Mouse (Mus musculus) lung, postnatal 10 days (tissue): ENCODE measurements around the gene Msl1.
A peak's percentile ranks its signal among the peaks of the same experiment; 100 is the strongest.

ENCODE experiments used
- DNase-seq: peaks from one replicate; pipeline ENCODE4 v3.0.0; 2021

Msl1 gene

GRCm38 (mm10) chr11:98777888-98778287, 17.4 kb upstream of the Msl1 start:
- no peak for DNase-seq

GRCm38 (mm10) chr11:98781851-98782512, 13.3 kb upstream of the Msl1 start:
- DNase-seq, result peak; percentile 88

DNA sequence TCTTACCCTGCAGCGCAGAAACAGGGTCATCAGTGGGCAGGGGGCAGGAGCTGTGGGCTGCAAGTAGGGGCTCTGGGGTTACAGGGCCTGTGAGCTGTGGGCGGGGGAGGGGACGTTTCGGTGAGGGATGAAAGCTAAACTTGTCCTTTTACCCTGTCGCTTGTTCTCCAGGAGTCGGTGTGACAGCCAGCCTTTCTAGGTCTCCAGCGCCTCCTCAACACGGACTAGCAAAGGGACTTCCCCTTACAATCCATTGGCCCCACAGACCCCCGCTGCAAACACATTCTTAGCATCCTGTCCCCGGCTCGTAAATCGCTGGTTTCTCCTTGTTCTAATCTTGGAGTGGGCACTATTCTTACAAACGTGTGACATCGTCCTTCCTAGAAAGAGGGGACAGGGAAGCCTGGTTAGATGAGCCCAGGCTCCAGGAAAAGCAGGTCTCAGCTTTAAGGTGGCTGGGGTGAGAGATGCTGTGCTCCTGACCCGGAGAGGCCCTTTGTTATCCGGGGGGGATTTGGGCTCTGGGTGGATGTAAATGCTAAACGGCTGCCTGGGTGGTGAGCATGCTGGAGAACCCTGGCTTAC, 12.6 kb upstream of the Msl1 start:
- peak; percentile 76 for DNase-seq

DNA sequence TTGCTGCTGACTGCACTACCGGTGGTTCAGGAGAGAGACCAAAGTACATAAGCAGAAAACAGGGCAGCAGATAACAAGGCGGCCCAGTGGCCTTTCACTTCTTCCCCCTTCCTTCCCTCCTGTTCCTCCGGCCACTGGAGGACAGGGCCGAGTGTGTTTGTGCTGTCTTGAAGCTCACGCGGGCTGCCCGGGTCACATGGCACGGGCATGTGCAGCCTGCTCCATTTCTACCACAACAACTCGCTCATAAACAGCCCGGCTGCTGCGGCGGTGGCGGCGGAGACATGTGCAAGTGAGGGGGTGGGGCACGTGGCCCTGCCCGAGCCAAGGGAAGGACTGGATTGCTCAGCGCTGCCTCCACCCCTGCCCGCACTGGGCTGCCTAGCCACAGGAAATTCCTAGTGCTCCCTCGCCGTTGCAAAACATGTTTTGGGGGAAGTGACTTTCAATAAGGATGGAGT, 12.1 kb upstream of the Msl1 start:
- peak; percentile 98 for DNase-seq

GRCm38 (mm10) chr11:98784139-98784538, 11.2 kb upstream of the Msl1 start:
- no peak for DNase-seq

DNA sequence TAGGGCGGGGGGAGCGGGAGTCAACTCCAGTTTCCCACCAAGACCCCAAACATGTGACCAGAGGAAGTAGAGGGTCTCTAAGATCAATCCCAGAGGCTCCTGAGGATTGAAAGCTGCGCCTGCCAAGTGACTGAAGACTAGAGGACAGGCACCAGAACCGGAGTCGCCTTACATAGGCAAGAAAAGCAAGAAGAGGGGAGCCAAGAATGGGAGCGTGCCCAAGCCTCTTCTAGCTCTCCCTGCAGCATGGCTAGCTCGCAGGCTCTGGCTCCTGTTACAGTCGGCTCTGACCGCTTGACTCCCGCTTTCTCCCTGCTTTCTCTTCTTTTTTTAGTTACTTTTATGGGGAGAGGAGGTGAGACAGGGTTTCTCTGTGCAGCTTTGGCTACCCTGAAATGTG, 10.1 kb upstream of the Msl1 start:
- peak; percentile 57 for DNase-seq

GRCm38 (mm10) chr11:98785772-98786281, 9.5 kb upstream of the Msl1 start:
- peak; percentile 95 for DNase-seq

GRCm38 (mm10) chr11:98786359-98787214, 8.7 kb upstream of the Msl1 start:
- DNase-seq, result peak; percentile 99

DNA sequence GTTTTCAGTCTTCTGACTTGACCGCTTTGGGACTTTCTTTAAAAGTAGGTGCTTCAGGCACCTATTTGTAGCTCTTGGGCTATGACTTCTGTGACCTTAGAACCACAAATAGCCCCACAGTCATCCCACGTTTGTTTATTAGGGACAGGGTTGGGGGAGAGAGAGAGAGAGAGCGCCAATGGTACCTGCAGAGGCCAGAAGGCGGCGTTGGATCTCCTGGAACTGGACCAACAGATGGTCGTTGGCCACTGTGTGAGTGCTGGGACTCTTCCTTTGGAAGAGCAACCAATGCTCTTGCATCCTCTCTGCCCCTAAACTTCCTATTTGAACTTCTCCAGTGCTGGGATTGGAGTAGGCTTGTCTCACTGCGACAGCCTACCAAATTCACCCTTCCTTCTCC, 8.1 kb upstream of the Msl1 start:
- DNase-seq, result no peak

DNA sequence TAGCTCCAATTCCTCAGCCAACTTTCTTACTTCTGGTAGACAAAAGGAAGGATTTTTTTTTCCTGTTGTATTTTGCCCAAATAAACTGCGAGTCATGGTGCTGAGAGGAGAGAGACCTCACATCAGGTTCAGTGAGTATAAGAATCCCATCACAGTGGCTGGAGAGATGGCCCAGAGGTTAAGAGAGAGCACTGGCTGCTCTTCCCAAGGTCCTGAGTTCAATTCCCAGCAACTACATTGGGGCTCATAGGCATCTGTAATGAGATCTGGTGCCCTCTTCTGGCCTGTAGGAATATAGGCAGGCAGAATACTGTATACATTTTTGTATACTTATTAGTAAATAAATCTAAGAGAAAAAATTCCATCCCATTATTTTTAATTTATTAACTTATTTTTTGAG, 7.6 kb upstream of the Msl1 start:
- DNase-seq, result no peak

GRCm38 (mm10) chr11:98788139-98788538, 7.2 kb upstream of the Msl1 start:
- no peak for DNase-seq

DNA sequence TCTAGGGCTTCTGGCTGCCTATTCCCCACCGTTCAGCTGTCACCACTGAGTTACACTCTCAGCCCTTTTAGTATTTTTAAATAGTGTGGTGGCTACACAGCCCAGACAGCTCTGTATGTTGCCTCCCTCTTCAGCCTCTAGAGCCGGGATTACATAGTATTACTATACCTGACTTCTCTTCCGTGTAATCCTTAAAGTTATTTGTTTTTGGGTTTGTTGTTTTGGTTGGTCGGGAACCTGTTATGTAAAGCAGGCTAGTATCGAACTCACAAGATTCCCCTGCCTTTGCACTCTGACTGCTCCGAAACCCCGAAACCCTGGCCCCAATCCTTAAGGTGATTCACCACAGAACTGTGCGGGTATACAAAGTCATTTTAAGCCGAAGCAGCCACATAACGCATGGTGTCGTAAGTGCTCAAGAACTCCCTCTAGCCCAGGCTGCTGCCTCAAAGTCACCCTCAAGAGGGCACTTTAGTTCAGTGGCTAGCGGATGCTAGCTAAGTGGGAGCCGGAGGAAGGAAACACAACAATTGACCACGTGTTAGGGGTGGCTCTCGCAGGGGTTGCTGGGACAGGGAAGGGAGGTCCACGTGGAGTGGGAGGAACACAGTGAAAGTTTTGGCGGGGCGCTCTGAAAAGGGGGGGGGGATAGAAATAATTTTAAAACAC, 6.6 kb upstream of the Msl1 start:
- peak; percentile 97 for DNase-seq

DNA sequence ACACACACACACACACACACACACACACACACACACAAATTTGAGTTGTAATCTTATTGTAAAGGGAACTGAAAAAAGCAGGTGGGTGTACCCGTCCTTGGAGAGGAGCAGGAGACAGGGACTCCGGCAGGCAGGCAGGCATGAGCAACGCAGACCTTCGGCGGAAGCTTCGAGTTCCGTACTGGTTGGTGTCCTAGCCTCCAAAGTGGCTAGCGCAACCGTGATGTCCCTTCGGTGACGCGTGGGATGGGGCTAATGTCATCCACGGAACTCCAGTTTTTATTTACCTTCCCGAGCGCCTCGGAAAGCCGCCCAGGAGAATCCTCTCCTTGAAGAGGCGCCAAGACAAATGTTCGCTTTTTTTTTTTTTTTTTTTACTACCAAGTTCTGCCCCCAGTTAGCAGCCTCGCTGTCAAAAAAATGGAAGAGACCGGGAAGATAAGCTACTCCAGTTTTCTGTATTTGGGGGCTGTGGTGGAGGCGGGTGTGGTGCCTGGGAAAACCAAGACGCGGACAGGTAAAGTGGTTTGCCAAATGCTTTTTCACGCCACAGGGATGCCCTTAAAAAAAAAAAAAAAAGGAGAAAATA, 6.0 kb upstream of the Msl1 start:
- DNase-seq, result no peak

DNA sequence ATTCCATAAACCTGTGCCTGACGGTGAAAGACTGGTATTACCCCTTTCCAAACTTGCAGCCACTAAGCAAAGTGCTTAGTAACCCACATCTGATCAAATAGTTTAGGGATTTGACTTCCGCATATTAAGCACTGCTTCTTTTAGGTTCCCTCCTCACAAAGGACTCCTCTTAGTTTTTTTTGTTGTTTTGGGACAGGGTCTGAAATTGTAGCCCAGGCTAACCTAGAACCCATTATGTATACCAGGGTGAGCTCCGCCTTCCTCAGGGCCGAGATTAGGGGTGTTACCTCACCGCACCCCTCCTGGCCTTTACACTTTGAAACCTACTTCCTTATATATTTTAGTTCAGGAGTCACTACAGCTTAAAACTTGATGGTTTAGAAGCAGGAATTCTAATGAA, 5.5 kb upstream of the Msl1 start:
- DNase-seq, result no peak

DNA sequence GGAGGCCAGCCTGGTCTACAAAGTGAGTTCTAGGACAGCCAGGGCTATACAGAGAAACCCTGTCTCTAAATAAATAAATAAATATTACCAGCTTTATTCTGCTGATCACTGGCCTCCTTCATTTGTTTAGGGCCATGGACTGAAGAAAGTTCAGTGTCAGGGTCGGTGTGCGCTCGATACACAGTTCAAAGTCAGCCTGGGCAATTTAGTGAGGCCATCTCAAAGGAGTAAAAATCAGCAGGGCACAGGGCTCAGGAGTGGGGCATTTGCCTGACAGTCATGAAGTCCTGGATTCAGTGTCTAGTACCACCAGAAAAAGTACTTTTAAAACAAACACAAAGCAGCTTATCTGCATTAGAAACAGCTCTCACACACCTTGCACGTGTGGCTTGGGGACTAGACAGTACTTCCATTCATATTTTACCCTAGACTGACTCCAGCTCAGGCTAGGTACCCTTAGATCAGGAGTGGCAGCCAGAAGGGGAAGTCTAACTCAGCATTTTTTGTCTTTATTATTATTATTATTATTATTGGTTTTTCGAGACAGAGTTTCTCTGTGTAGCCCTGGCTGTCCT, 4.6 kb upstream of the Msl1 start:
- no peak for DNase-seq

DNA sequence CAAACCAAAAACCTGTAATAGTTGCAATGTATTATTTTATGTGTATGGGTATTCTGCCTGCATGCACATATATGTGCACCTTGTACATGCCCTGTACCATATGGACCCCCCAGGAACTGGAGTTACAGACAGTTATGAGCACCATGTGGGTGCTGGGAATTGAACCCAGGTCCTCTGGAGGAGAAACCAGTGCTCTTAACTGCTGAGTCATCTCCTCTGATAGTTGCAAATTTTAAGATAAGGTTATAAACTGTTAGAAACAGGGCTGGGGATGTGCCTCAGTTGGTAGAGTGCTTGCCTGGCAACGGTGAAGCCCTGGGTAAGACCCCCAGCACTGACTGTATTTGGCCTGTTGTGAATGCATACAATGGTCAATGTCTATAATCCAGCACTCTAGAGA, 3.9 kb upstream of the Msl1 start:
- DNase-seq, result no peak

GRCm38 (mm10) chr11:98792081-98792480, 3.2 kb upstream of the Msl1 start:
- DNase-seq, result no peak

GRCm38 (mm10) chr11:98794469-98795014, 774 bp upstream of the Msl1 start:
- DNase-seq, result peak; percentile 87

DNA sequence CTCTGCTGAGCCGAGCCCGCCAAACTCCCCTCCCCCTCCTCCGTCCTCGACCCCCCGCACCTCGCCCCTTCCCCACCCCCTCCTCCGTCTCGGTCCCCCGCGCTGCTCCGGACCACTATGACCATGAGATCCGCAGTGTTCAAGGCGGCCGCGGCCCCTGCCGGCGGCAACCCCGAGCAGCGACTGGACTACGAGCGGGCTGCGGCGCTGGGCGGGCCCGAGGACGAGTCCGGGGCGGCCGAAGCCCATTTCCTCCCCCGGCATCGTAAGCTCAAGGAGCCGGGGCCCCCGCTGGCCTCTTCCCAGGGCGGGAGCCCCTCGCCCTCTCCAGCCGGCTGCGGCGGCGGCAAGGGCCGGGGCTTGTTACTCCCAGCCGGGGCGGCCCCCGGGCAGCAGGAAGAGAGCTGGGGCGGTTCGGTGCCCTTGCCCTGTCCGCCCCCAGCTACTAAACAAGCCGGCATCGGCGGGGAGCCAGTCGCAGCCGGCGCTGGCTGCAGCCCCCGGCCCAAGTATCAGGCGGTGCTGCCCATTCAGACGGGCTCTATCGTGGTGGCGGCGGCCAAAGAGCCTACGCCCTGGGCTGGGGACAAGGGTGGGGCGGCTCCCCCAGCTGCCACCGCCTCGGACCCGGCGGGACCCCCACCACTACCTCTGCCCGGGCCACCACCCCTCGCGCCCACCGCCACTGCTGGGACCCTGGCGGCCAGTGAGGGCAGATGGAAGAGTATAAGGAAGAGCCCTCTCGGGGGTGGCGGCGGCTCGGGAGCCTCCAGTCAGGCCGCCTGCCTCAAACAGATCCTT, 598 bp downstream of the Msl1 start:
- DNase-seq, result peak; percentile 70

GRCm38 (mm10) chr11:98796515-98797216, 1.4 kb downstream of the Msl1 start:
- DNase-seq, result peak; percentile 80

DNA sequence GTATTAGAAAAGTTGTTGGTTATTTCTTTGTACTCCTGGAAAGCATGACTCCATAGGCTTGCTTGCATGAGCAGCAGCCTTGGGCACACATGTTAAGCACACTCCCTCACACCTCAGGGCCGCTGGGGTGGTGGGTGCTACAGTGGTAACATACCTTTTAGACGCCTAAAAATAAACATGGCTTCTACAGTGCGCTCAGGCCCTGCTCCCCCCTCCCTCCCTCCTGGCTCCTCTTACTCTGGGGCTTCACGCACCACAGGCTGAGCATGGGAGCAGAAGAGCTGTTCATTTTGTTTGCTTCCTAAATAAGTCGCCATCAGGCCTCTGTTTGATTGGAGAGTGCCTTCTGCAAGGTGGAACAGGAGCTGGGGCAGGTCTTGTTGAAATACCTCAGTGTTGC, 2.0 kb downstream of the Msl1 start:
- peak; percentile 26 for DNase-seq
